Mouse (Mus musculus): ENCODE data around the gene Armh3.
"Not testable (repeated sequence)": the region's sequence is repeated elsewhere in the genome, so short reads cannot be mapped to it uniquely, and the experiment has no call there.

The Armh3 gene

GRCm38 (mm10) chr19:46032731-46033510 lies 34.6 kb upstream of the Armh3 start:
- DNase-seq, result no peak

GRCm38 (mm10) chr19:46031689-46032432 lies 33.6 kb upstream of the Armh3 start:
- DNase-seq, result no peak

- DNase-seq, result no peak
Observed at GRCm38 (mm10) chr19:46030196-46030983, 32.1 kb upstream of the Armh3 start.

GRCm38 (mm10) chr19:46029652-46030051 lies 31.4 kb upstream of the Armh3 start:
- no peak for DNase-seq

- DNase-seq, result no peak
Observed at GRCm38 (mm10) chr19:46028747-46029320, 30.5 kb upstream of the Armh3 start.

GRCm38 (mm10) chr19:46026567-46026966 lies 28.3 kb upstream of the Armh3 start:
- DNase-seq, result peak in 1 of 2 experiments; percentile 3

GRCm38 (mm10) chr19:46024959-46025358 lies 26.7 kb upstream of the Armh3 start:
- DNase-seq, result no peak

GRCm38 (mm10) chr19:46016023-46016422 lies 17.7 kb upstream of the Armh3 start:
- DNase-seq, result no peak

- peak; percentile 93 to 94 for DNase-seq
Observed at GRCm38 (mm10) chr19:46014572-46015178, 16.4 kb upstream of the Armh3 start.

GRCm38 (mm10) chr19:46005680-46006079 lies 7.4 kb upstream of the Armh3 start:
- DNase-seq, result no peak

GRCm38 (mm10) chr19:46004814-46005466 lies 6.7 kb upstream of the Armh3 start:
- DNase-seq, result peak in 1 of 2 experiments; percentile 31

GRCm38 (mm10) chr19:46003371-46004226 lies 5.3 kb upstream of the Armh3 start, which contains the start of gene Hps6:
Gene Hps6, plus strand, starts transcription at chr19:46003508.
- DNase-seq, result peak; percentile 77 to 83

- no peak for DNase-seq
Observed at GRCm38 (mm10) chr19:46002279-46002678, 4.0 kb upstream of the Armh3 start.

GRCm38 (mm10) chr19:45999378-45999777 lies 1.1 kb upstream of the Armh3 start:
- no peak for DNase-seq

GRCm38 (mm10) chr19:45998694-45999217 lies 468 bp upstream of the Armh3 start:
- peak in 1 of 2 experiments; percentile 14 for DNase-seq

- DNase-seq, result no peak
Observed at GRCm38 (mm10) chr19:45997365-45997764, 923 bp downstream of the Armh3 start.

GRCm38 (mm10) chr19:45993981-45994737 lies 4.1 kb downstream of the Armh3 start:
- no peak for DNase-seq

- DNase-seq, result not testable (repeated sequence)
Observed at GRCm38 (mm10) chr19:45993441-45993840, 4.8 kb downstream of the Armh3 start.

- no peak for DNase-seq
Observed at GRCm38 (mm10) chr19:45991171-45991570, 7.1 kb downstream of the Armh3 start.

GRCm38 (mm10) chr19:45988238-45988637 lies 10.1 kb downstream of the Armh3 start:
- no peak for DNase-seq
